9 mouse cellular contexts compared by ENCODE assay signal in genomic region chr3:67352128-67352762, GRCm38 (mm10). TPM values are rescaled to one million over a fixed set of nuclear protein-coding genes. Genes with fewer than 3 reads are reported as not detected.
DNase-seq lines count a peak whose midpoint lies in the region; ATAC-seq lines count a peak whose summit lies in the region.
"Had no signal": no experiment of that assay in that cellular context is flagged by ENCODE, and none has a peak within 500 bp of the region (broad histone marks: within the 10 kb centered on the region; RNA-seq: fewer than 3 reads in every experiment).

No protein-coding gene starts in this region.

- WGBS in hindbrain, embryonic 13.5 days: 36% methylated on average over 4 of the region's 5 CpGs
- WGBS in limb, embryonic 11.5 days: 28% methylated on average over 5 of the region's 5 CpGs
- WGBS in neural tube, embryonic 13.5 days: 39% methylated on average over 5 of the region's 5 CpGs

- no peak overlapping the region for H3K9ac ChIP-seq in hindbrain, embryonic 13.5 days
- no peak overlapping the region for H3K9ac ChIP-seq in limb, embryonic 11.5 days (ENCODE audit: low read length)
- no peak overlapping the region for H3K9ac ChIP-seq in neural tube, embryonic 13.5 days
- H3K9ac ChIP-seq: embryonic facial prominence, embryonic 15.5 days had no signal

- no peak overlapping the region for H3K4me2 ChIP-seq in hindbrain, embryonic 13.5 days
- no peak overlapping the region for H3K4me2 ChIP-seq in limb, embryonic 11.5 days (ENCODE audit: low read depth, severe bottlenecking)
- H3K4me2 ChIP-seq in neural tube, embryonic 13.5 days: no peak overlapping the region
- H3K4me2 ChIP-seq: embryonic facial prominence, embryonic 15.5 days had no signal

- ATAC-seq in hindbrain, embryonic 13.5 days (ENCODE audit: low FRiP score): peak; percentile 81
- no peak for ATAC-seq in limb, embryonic 11.5 days (ENCODE audit: insufficient number of reproducible peaks, low FRiP score, low TSS enrichment, low read depth)
- ATAC-seq in neural tube, embryonic 13.5 days (ENCODE audit: low read depth): peak; percentile 72

- H3K36me3 ChIP-seq in hindbrain, embryonic 13.5 days: no peaks in the 10 kb centered on the region
- H3K36me3 ChIP-seq in limb, embryonic 11.5 days (ENCODE audit: control insufficient read depth, insufficient read depth, low read length): no peaks in the 10 kb centered on the region
- no peaks in the 10 kb centered on the region for H3K36me3 ChIP-seq in neural tube, embryonic 13.5 days

- H3K27me3 ChIP-seq in hindbrain, embryonic 13.5 days: 0 out of 2 replicates have a peak, but pooled peaks cover 5% of the 10 kb centered on the region
- no peaks in the 10 kb centered on the region for H3K27me3 ChIP-seq in limb, embryonic 11.5 days (ENCODE audit: control insufficient read depth, insufficient read depth, low read length)
- peaks cover 8% of the 10 kb centered on the region for H3K27me3 ChIP-seq in neural tube, embryonic 13.5 days
- H3K27me3 ChIP-seq: embryonic facial prominence, embryonic 15.5 days had no signal

- H3K27ac ChIP-seq in hindbrain, embryonic 13.5 days: no peak overlapping the region
- no peak overlapping the region for H3K27ac ChIP-seq in limb, embryonic 11.5 days (replicated peaks; ENCODE audit: low read depth, low read length)
- H3K27ac ChIP-seq in neural tube, embryonic 13.5 days (replicated peaks): peak overlapping the region; percentile 52; the same call in 1 of the 2 replicates
- H3K27ac ChIP-seq: embryonic facial prominence, embryonic 15.5 days had no signal

- peak; percentile 10 for DNase-seq in kidney, adult 18-20 months
- no peak for DNase-seq in kidney, adult 11 months
- DNase-seq in MN1 (ENCODE audit: low spot score): peak; percentile 72
- DNase-seq in cerebellum, postnatal 14 days: peak; percentile 72 to 77
- DNase-seq in limb, embryonic 11.5 days (ENCODE audit: low spot score): peak; percentile 60
- DNase-seq in gastrocnemius, postnatal 25 days: no peak

- H3K9me3 ChIP-seq in hindbrain, embryonic 13.5 days: no peaks in the 10 kb centered on the region
- no peaks in the 10 kb centered on the region for H3K9me3 ChIP-seq in limb, embryonic 11.5 days (ENCODE audit: control insufficient read depth, low read length)
- H3K9me3 ChIP-seq in neural tube, embryonic 13.5 days: no peaks in the 10 kb centered on the region
- H3K9me3 ChIP-seq: embryonic facial prominence, embryonic 15.5 days had no signal

- H3K4me3 ChIP-seq in hindbrain, embryonic 13.5 days: no peak overlapping the region
- H3K4me3 ChIP-seq in limb, embryonic 11.5 days (ENCODE audit: low read depth, low read length): no peak overlapping the region
- H3K4me3 ChIP-seq in neural tube, embryonic 13.5 days: no peak overlapping the region
- H3K4me3 ChIP-seq: embryonic facial prominence, embryonic 15.5 days had no signal

- no peaks in the 10 kb centered on the region for H3K4me1 ChIP-seq in hindbrain, embryonic 13.5 days (replicated peaks)
- no peaks in the 10 kb centered on the region for H3K4me1 ChIP-seq in limb, embryonic 11.5 days (ENCODE audit: control insufficient read depth, insufficient read depth, low read length)
- no peaks in the 10 kb centered on the region; the same call in 1 of the 2 replicates for H3K4me1 ChIP-seq in neural tube, embryonic 13.5 days (replicated peaks)
- H3K4me1 ChIP-seq: embryonic facial prominence, embryonic 15.5 days had no signal

RNA-seq across cellular contexts. Expression of gene Mlf1, which starts 21.7 kb away (rescaled TPM):
- polyA plus RNA-seq in hindbrain, embryonic 13.5 days (2015; fragmentation: Nextera tagmentation; extraction: Ambion mirVana): 33.1 and 42.8 TPM in 2 replicates
- 24.6 and 26.3 TPM in 2 replicates for polyA plus RNA-seq in limb, embryonic 11.5 days (2014; fragmentation: Nextera tagmentation; extraction: Ambion mirVana)
- 16.1 and 17.7 TPM in 2 replicates for polyA plus RNA-seq in neural tube, embryonic 13.5 days (2015; fragmentation: Nextera tagmentation; extraction: Ambion mirVana)
- total RNA-seq in gastrocnemius, postnatal 25 days (2021): 100 to 1,000 TPM; 423 to 567 TPM

RNA-seq across cellular contexts. Expression of gene Gm17402, which starts 22.7 kb away (rescaled TPM):
- polyA plus RNA-seq in hindbrain, embryonic 13.5 days (2015; fragmentation: Nextera tagmentation; extraction: Ambion mirVana): not detected in 2 replicates
- polyA plus RNA-seq in limb, embryonic 11.5 days (2014; fragmentation: Nextera tagmentation; extraction: Ambion mirVana): not detected in 2 replicates
- polyA plus RNA-seq in neural tube, embryonic 13.5 days (2015; fragmentation: Nextera tagmentation; extraction: Ambion mirVana): not detected in 2 replicates
- total RNA-seq in gastrocnemius, postnatal 25 days (2021): not detected
- polyA plus RNA-seq: embryonic facial prominence, embryonic 15.5 days had no signal

Comparison
In these comparisons a context has a peak if more than half of its experiments do, and no peak if none do; other contexts are left out.
1. DNase-seq: peak in kidney, adult 18-20 months (single experiment), MN1 (single experiment), cerebellum, postnatal 14 days (2 of 2) and limb, embryonic 11.5 days (single experiment); none in kidney, adult 11 months (single experiment) and gastrocnemius, postnatal 25 days (single experiment).